Mouse (Mus musculus): Measurements from ENCODE around the gene Olfr781. TPM values are rescaled to one million over a fixed set of nuclear protein-coding genes. Genes with fewer than 3 reads are reported as not detected.
"Not testable (repeated sequence)": the region's sequence is repeated elsewhere in the genome, so short reads cannot be mapped to it uniquely, and the experiment has no call there.

The Olfr781 gene
- not detected in 2 replicates for polyA plus RNA-seq (2015; fragmentation: Nextera tagmentation; extraction: Ambion mirVana)

DNA sequence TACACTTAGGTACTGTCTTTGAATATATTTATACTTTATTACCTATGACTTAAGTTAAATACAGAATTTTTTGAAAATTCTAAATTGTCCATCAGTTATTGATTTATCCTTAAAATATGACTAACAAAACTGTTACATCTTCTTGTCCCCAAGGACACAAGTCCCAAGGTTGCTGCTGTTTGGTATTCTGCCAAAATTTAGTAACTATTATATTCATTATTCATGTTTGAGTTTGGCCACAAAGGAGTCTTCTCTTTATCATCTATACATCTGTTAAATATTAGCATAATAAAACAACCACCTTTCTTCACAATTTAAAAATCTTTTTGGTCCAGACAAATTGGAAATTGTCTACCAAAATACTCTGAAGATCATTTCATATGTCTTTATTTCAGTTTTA lies at the start of gene Olfr781:
Gene Olfr781 (plus strand): TSS at position 301 of the 400 bp plus-strand sequence.
- H3K9ac ChIP-seq, result no peak within 1 kb of the TSS
- H3K4me1 ChIP-seq, result no peaks in the 10 kb centered on the region
- no peak within 1 kb of the TSS for H3K4me2 ChIP-seq
- H3K27me3 ChIP-seq, result no peaks in the 10 kb centered on the region
- no peak for ATAC-seq
- no peak within 1 kb of the TSS for H3K27ac ChIP-seq
- peaks cover 4% of the 10 kb centered on the region; the same call in 1 of the 2 replicates for H3K9me3 ChIP-seq (replicated peaks)
- H3K4me3 ChIP-seq, result no peak within 1 kb of the TSS
- H3K36me3 ChIP-seq (ENCODE audit: poor library complexity, severe bottlenecking), result no peaks in the 10 kb centered on the region

GRCm38 (mm10) chr10:129312973-129313372 lies 15.7 kb upstream of the Olfr781 start:
- H3K9ac ChIP-seq; H3K36me3 ChIP-seq (ENCODE audit: poor library complexity, severe bottlenecking); H3K27me3 ChIP-seq; H3K4me1 ChIP-seq; ATAC-seq; H3K9me3 ChIP-seq (replicated peaks); H3K27ac ChIP-seq; H3K4me3 ChIP-seq; H3K4me2 ChIP-seq: not testable (repeated sequence)
- 65% methylated on average over 1 of the region's 1 CpGs for WGBS

- not testable (repeated sequence) for H3K36me3 ChIP-seq (ENCODE audit: poor library complexity, severe bottlenecking); H3K27me3 ChIP-seq; H3K27ac ChIP-seq; ATAC-seq; H3K4me3 ChIP-seq; H3K9me3 ChIP-seq (replicated peaks); H3K4me2 ChIP-seq; H3K4me1 ChIP-seq; H3K9ac ChIP-seq
- WGBS, result no CpG with 5 or more reads among the region's 1 CpGs
These were observed 15.1 kb upstream of the Olfr781 start for GRCm38 (mm10) chr10:129313521-129313920.

GRCm38 (mm10) chr10:129317817-129318216 lies 10.8 kb upstream of the Olfr781 start, which contains the start of gene Olfr780:
Gene Olfr780 (plus strand): TSS chr10:129318117.
- no peaks in the 10 kb centered on the region for H3K4me1 ChIP-seq
- H3K9me3 ChIP-seq (replicated peaks), result no peaks in the 10 kb centered on the region
- H3K9ac ChIP-seq, result no peak within 1 kb of the TSS
- no peak within 1 kb of the TSS for H3K4me3 ChIP-seq
- no peaks in the 10 kb centered on the region for H3K36me3 ChIP-seq (ENCODE audit: poor library complexity, severe bottlenecking)
- no peak within 1 kb of the TSS for H3K4me2 ChIP-seq
- ATAC-seq, result no peak
- H3K27ac ChIP-seq, result no peak within 1 kb of the TSS
- WGBS, result 87% methylated on average over 3 of the region's 3 CpGs
- no peaks in the 10 kb centered on the region for H3K27me3 ChIP-seq

- Histone ChIP-seq H3K4me1 (no peaks in the 10 kb centered on the region), H3K27me3 (no peaks in the 10 kb centered on the region), H3K9me3 (replicated peaks) (no peaks in the 10 kb centered on the region), H3K4me3 (no peak within 1 kb of the TSS), H3K4me2 (no peak within 1 kb of the TSS), H3K27ac (no peak within 1 kb of the TSS), H3K36me3 (ENCODE audit: poor library complexity, severe bottlenecking) (no peaks in the 10 kb centered on the region), H3K9ac (no peak within 1 kb of the TSS)
- no peak for ATAC-seq
- 90% methylated on average over 3 of the region's 3 CpGs for WGBS
These were observed 19.9 kb downstream of the Olfr781 start, which contains the start of gene Olfr782 for GRCm38 (mm10) chr10:129348550-129348949. Gene Olfr782 (plus strand): TSS chr10:129348850.

- not testable (repeated sequence) for H3K4me3 ChIP-seq; H3K27ac ChIP-seq; H3K36me3 ChIP-seq (ENCODE audit: poor library complexity, severe bottlenecking); H3K4me1 ChIP-seq; H3K4me2 ChIP-seq; H3K9ac ChIP-seq; H3K27me3 ChIP-seq; ATAC-seq; H3K9me3 ChIP-seq (replicated peaks)
- 84% methylated on average over 2 of the region's 2 CpGs for WGBS
These were observed 23.8 kb downstream of the Olfr781 start for GRCm38 (mm10) chr10:129352475-129352874.

GRCm38 (mm10) chr10:129356496-129356895 lies 27.8 kb downstream of the Olfr781 start:
- not testable (repeated sequence) for H3K36me3 ChIP-seq (ENCODE audit: poor library complexity, severe bottlenecking); H3K27me3 ChIP-seq; H3K27ac ChIP-seq; H3K4me1 ChIP-seq; H3K4me3 ChIP-seq; ATAC-seq; H3K9me3 ChIP-seq (replicated peaks); H3K9ac ChIP-seq; H3K4me2 ChIP-seq
- WGBS, result 91% methylated on average over 4 of the region's 4 CpGs

- H3K27me3 ChIP-seq, result no peaks in the 10 kb centered on the region
- 81% methylated on average over 5 of the region's 5 CpGs for WGBS
- no peak overlapping the region for H3K4me2 ChIP-seq
- no peak overlapping the region for H3K27ac ChIP-seq
- no peaks in the 10 kb centered on the region for H3K36me3 ChIP-seq (ENCODE audit: poor library complexity, severe bottlenecking)
- no peak overlapping the region for H3K9ac ChIP-seq
- no peak for ATAC-seq
- H3K4me1 ChIP-seq, result no peaks in the 10 kb centered on the region
- H3K4me3 ChIP-seq, result no peak overlapping the region
- peaks cover 9% of the 10 kb centered on the region; the same call in 1 of the 2 replicates for H3K9me3 ChIP-seq (replicated peaks)
These were observed 28.7 kb downstream of the Olfr781 start for GRCm38 (mm10) chr10:129357307-129357706.

DNA sequence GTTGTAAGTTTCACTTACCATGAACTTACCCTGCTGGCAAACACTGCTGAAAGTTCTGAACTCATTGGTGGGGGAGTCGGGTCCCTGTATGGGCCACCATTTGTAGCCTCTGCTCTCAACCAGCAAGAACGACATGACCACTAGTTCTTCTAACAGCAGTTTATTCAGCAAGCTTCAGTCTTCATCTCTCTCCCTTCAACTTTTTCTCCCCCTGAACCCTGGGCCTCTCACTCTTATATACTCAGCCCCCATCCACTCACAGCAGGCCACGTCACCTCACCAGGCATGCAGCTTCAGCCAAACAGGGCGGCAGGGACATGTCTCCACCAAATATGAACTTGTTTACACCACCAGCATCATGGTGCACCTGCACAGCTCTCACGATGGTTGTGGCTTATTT lies 45.4 kb downstream of the Olfr781 start:
- not testable (repeated sequence) for H3K4me1 ChIP-seq; H3K9me3 ChIP-seq (replicated peaks); ATAC-seq; H3K27ac ChIP-seq; H3K9ac ChIP-seq; H3K36me3 ChIP-seq (ENCODE audit: poor library complexity, severe bottlenecking); H3K4me2 ChIP-seq; H3K27me3 ChIP-seq; H3K4me3 ChIP-seq
- WGBS, result 88% methylated on average over 5 of the region's 5 CpGs

Other genes with a start within 250 kb of the Olfr781 start
- not detected in 2 replicates for gene Olfr767, start 245.9 kb upstream of the Olfr781 start, polyA plus RNA-seq (2015; fragmentation: Nextera tagmentation; extraction: Ambion mirVana)
- not detected in 2 replicates for gene Olfr768, start 229.5 kb upstream of the Olfr781 start, polyA plus RNA-seq (2015; fragmentation: Nextera tagmentation; extraction: Ambion mirVana)
- not detected in 2 replicates for gene Olfr769, start 211.0 kb upstream of the Olfr781 start, polyA plus RNA-seq (2015; fragmentation: Nextera tagmentation; extraction: Ambion mirVana)
- gene Olfr770, start 189.9 kb upstream of the Olfr781 start, polyA plus RNA-seq (2015; fragmentation: Nextera tagmentation; extraction: Ambion mirVana), result not detected in 2 replicates
- not detected in 2 replicates for gene Olfr771, start 164.1 kb upstream of the Olfr781 start, polyA plus RNA-seq (2015; fragmentation: Nextera tagmentation; extraction: Ambion mirVana)
- gene Olfr772, start 150.9 kb upstream of the Olfr781 start, polyA plus RNA-seq (2015; fragmentation: Nextera tagmentation; extraction: Ambion mirVana), result not detected in 2 replicates
- gene Olfr773, start 141.4 kb upstream of the Olfr781 start, polyA plus RNA-seq (2015; fragmentation: Nextera tagmentation; extraction: Ambion mirVana), result not detected in 2 replicates
- gene Olfr774, start 92.7 kb upstream of the Olfr781 start, polyA plus RNA-seq (2015; fragmentation: Nextera tagmentation; extraction: Ambion mirVana), result not detected in 2 replicates
- gene Olfr775, start 80.4 kb upstream of the Olfr781 start, polyA plus RNA-seq (2015; fragmentation: Nextera tagmentation; extraction: Ambion mirVana), result not detected in 2 replicates
- gene Olfr776, start 69.7 kb upstream of the Olfr781 start, polyA plus RNA-seq (2015; fragmentation: Nextera tagmentation; extraction: Ambion mirVana), result not detected in 2 replicates
- gene Olfr777, start 57.4 kb upstream of the Olfr781 start, polyA plus RNA-seq (2015; fragmentation: Nextera tagmentation; extraction: Ambion mirVana), result not detected in 2 replicates
- not detected in 2 replicates for gene Olfr780, start 10.7 kb upstream of the Olfr781 start, polyA plus RNA-seq (2015; fragmentation: Nextera tagmentation; extraction: Ambion mirVana)
- gene Olfr782, start 20.0 kb downstream of the Olfr781 start, polyA plus RNA-seq (2015; fragmentation: Nextera tagmentation; extraction: Ambion mirVana), result not detected in 2 replicates
- gene Olfr784, start 55.2 kb downstream of the Olfr781 start, polyA plus RNA-seq (2015; fragmentation: Nextera tagmentation; extraction: Ambion mirVana), result 0.05 and 0.08 TPM in 2 replicates
- gene Olfr785, start 76.6 kb downstream of the Olfr781 start, polyA plus RNA-seq (2015; fragmentation: Nextera tagmentation; extraction: Ambion mirVana), result not detected in 2 replicates
- gene Olfr786, start 98.5 kb downstream of the Olfr781 start, polyA plus RNA-seq (2015; fragmentation: Nextera tagmentation; extraction: Ambion mirVana), result not detected in 2 replicates
- not detected in 2 replicates for gene Olfr787, start 133.0 kb downstream of the Olfr781 start, polyA plus RNA-seq (2015; fragmentation: Nextera tagmentation; extraction: Ambion mirVana)
- gene Olfr788, start 142.1 kb downstream of the Olfr781 start, polyA plus RNA-seq (2015; fragmentation: Nextera tagmentation; extraction: Ambion mirVana), result not detected in 2 replicates
- gene Olfr789, start 155.9 kb downstream of the Olfr781 start, polyA plus RNA-seq (2015; fragmentation: Nextera tagmentation; extraction: Ambion mirVana), result not detected in 2 replicates
- gene Olfr790, start 169.6 kb downstream of the Olfr781 start, polyA plus RNA-seq (2015; fragmentation: Nextera tagmentation; extraction: Ambion mirVana), result not detected in 2 replicates
- gene Olfr791, start 192.9 kb downstream of the Olfr781 start, polyA plus RNA-seq (2015; fragmentation: Nextera tagmentation; extraction: Ambion mirVana), result not detected in 2 replicates
- not detected in 2 replicates for gene Olfr792, start 210.3 kb downstream of the Olfr781 start, polyA plus RNA-seq (2015; fragmentation: Nextera tagmentation; extraction: Ambion mirVana)
- not detected in 2 replicates for gene Olfr794, start 238.8 kb downstream of the Olfr781 start, polyA plus RNA-seq (2015; fragmentation: Nextera tagmentation; extraction: Ambion mirVana)